Mouse (Mus musculus) thymus, adult 18-20 months (tissue): ENCODE results near the gene Zar1l.
"Not testable (repeated sequence)": the region's sequence is repeated elsewhere in the genome, so short reads cannot be mapped to it uniquely, and the experiment has no call there.

Source experiments
- DNase-seq, 2 experiments: peaks; one replicate each; pipeline ENCODE4 v3.0.0; 2022; ENCODE audit warnings: mixed read lengths in 2 of 2

The Zar1l gene

GRCm38 (mm10) chr5:150518064-150518463, at the start of gene Zar1l:
Gene Zar1l, minus strand, starts transcription at chr5:150518164.
- no peak for DNase-seq

GRCm38 (mm10) chr5:150566971-150567370, 49.0 kb upstream of the Zar1l start:
- DNase-seq, result no peak

- no peak for DNase-seq
Measured at GRCm38 (mm10) chr5:150566226-150566625, 48.3 kb upstream of the Zar1l start.

GRCm38 (mm10) chr5:150564426-150564825, 46.5 kb upstream of the Zar1l start:
- no peak for DNase-seq

- no peak for DNase-seq
Measured at GRCm38 (mm10) chr5:150561783-150562182, 43.8 kb upstream of the Zar1l start.

GRCm38 (mm10) chr5:150561376-150561775, 43.4 kb upstream of the Zar1l start:
- no peak for DNase-seq

- no peak for DNase-seq
Measured at GRCm38 (mm10) chr5:150560851-150561250, 42.9 kb upstream of the Zar1l start.

- no peak for DNase-seq
Measured at GRCm38 (mm10) chr5:150559519-150560103, 41.6 kb upstream of the Zar1l start.

GRCm38 (mm10) chr5:150551637-150552036, 33.7 kb upstream of the Zar1l start:
- DNase-seq, result no peak

- no peak for DNase-seq
Measured at GRCm38 (mm10) chr5:150543184-150543583, 25.2 kb upstream of the Zar1l start.

GRCm38 (mm10) chr5:150541302-150541701, 23.3 kb upstream of the Zar1l start:
- no peak for DNase-seq

- DNase-seq, result no peak
Measured at GRCm38 (mm10) chr5:150525239-150525638, 7.3 kb upstream of the Zar1l start.

GRCm38 (mm10) chr5:150522867-150523234, 4.9 kb upstream of the Zar1l start:
- DNase-seq, result no peak

GRCm38 (mm10) chr5:150521937-150522866, 4.2 kb upstream of the Zar1l start, which contains the start of gene Brca2:
Gene Brca2, plus strand, starts transcription at chr5:150522630.
- DNase-seq, result peak; percentile 79 to 83

- no peak for DNase-seq
Measured at GRCm38 (mm10) chr5:150519551-150519950, 1.6 kb upstream of the Zar1l start.

GRCm38 (mm10) chr5:150514027-150514426, 3.9 kb downstream of the Zar1l start:
- no peak for DNase-seq

GRCm38 (mm10) chr5:150513264-150513663, 4.7 kb downstream of the Zar1l start:
- no peak for DNase-seq

GRCm38 (mm10) chr5:150510451-150511225, 7.3 kb downstream of the Zar1l start:
- no peak for DNase-seq

GRCm38 (mm10) chr5:150495792-150496191, 22.2 kb downstream of the Zar1l start:
- peak in 1 of 2 experiments; percentile 6 for DNase-seq

GRCm38 (mm10) chr5:150491573-150492173, 26.3 kb downstream of the Zar1l start:
- not testable (repeated sequence) for DNase-seq

- no peak for DNase-seq
Measured at GRCm38 (mm10) chr5:150490821-150491220, 27.1 kb downstream of the Zar1l start.

GRCm38 (mm10) chr5:150490285-150490684, 27.7 kb downstream of the Zar1l start:
- no peak for DNase-seq

GRCm38 (mm10) chr5:150485198-150485597, 32.8 kb downstream of the Zar1l start:
- DNase-seq, result no peak
